Mouse (Mus musculus): ENCODE results near the gene Ncam1. TPM values are rescaled to one million over a fixed set of nuclear protein-coding genes. Genes with fewer than 3 reads are reported as not detected.

Ncam1 gene
- polyA plus RNA-seq, 1 experiment from 2014 or later = 432 TPM

DNA sequence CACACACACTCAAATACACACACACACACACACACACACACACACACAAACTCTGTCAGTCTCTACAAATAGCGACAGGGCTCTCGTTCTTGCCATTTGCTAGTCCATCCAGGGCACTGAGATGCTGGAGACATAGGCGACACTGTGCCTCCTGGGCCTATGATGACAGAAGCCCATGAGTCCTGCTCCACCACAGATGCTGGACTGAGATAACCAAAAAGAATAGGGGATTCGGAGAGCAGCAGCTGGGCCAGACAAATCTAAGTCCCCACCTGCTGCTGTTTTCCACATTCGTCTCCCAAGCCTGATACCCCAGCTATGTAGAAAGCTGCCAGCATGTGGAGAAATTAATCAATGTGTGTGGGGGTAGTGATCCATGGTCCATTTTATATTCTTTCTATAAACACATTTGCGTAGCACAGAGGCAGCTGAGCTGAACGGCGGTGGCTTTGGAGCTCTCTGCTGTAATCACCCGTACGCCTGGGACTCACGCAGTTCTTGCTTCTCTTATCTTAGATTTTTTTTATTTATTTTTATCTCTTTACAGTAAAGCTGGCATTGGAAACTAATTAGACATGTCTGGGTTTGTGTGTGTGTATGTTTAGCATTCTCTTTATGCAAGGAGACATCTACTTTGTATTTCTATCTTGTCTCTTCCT lies 162.9 kb downstream of the Ncam1 start:
- Histone ChIP-seq H3K27me3 (no peaks in the 10 kb centered on the region), H3K9me3 (no peaks in the 10 kb centered on the region), H3K9ac (replicated peaks) (no peak overlapping the region), H3K4me2 (replicated peaks) (no peak overlapping the region), H3K36me3 (0 out of 2 replicates have a peak, but pooled peaks cover 2% of the 10 kb centered on the region), H3K4me1 (replicated peaks) (peaks cover 59% of the 10 kb centered on the region), H3K4me3 (replicated peaks) (no peak overlapping the region), H3K27ac (peak overlapping the region; percentile 67)
- peak; percentile 63; the same call in 1 of the 2 replicates for ATAC-seq
- WGBS = 64% methylated on average over 11 of the region's 11 CpGs

DNA sequence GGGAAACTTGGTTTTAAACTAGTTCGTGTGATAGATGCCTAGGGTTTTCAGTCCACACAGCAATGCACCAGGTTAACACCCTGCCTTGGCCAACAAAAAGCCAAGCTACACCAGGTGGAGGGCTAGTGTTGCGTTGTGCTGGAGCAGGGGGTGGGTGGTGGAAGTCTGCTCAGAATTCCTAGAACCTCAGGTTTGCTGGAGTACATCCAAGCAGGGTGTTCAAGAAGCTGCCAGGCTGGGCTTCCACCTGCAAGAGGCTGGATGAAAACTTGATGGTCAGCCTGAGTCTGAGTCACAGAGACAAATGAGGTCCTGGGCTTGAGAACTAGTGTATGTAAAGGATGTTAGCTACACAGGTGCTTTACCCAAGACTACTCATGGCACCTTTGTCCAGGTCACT lies 166.1 kb downstream of the Ncam1 start:
- no peaks in the 10 kb centered on the region for H3K9me3 ChIP-seq
- H3K4me2 ChIP-seq (replicated peaks) = no peak overlapping the region
- no peak overlapping the region for H3K9ac ChIP-seq (replicated peaks)
- ATAC-seq = no peak
- H3K4me1 ChIP-seq (replicated peaks) = peaks cover 35% of the 10 kb centered on the region
- WGBS = 96% methylated on average over 2 of the region's 2 CpGs
- no peaks in the 10 kb centered on the region for H3K36me3 ChIP-seq
- H3K27ac ChIP-seq = no peak overlapping the region
- no peaks in the 10 kb centered on the region for H3K27me3 ChIP-seq
- H3K4me3 ChIP-seq (replicated peaks) = no peak overlapping the region

DNA sequence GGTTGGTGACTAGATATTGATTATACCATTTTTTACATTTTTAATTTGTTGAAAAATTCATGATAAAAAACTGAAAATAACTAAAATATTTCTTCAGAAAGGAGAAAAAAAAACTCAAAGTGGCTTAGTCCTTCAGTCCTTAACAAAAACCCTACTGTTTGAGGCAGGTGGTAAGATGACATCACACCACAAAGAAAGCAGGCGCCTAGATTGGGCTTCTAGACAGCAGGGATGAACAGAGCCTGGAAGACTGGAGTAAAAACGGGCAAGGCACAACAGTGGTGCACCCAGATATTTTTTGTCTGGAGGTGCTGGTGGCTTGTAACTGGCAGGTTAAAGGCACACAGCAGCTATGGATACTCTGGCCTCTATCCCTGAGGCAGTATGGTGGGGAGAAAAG lies 168.4 kb downstream of the Ncam1 start:
- Histone ChIP-seq H3K4me1 (replicated peaks) (peaks cover 26% of the 10 kb centered on the region), H3K27me3 (no peaks in the 10 kb centered on the region), H3K9me3 (no peaks in the 10 kb centered on the region), H3K4me3 (replicated peaks) (no peak overlapping the region), H3K27ac (no peak overlapping the region), H3K36me3 (no peaks in the 10 kb centered on the region), H3K9ac (replicated peaks) (no peak overlapping the region), H3K4me2 (replicated peaks) (no peak overlapping the region)
- 85% methylated on average over 2 of the region's 2 CpGs for WGBS
- no peak for ATAC-seq

DNA sequence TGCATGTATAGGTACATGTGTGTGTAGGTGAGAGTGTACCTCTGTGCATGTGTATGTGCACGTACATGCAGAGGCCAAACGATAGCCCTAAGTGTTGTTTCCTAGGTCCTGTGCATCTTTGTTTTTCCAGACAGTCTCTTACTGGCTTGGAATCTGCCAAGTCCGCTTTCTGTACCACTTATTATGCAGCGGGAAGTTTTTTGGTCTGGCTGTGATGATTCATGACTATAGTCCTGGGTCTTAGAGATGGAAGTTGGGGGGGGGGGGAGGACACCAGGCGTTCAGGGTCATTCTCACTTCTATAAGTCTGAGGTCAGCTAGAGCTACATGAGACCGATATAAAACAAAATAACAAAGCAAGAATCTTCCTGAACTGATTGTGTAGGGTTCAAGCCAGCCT lies 173.8 kb downstream of the Ncam1 start:
- no peaks in the 10 kb centered on the region for H3K9me3 ChIP-seq
- peaks cover 53% of the 10 kb centered on the region for H3K4me1 ChIP-seq (replicated peaks)
- no peak overlapping the region for H3K9ac ChIP-seq (replicated peaks)
- ATAC-seq = peak; percentile 40; the same call in 1 of the 2 replicates
- no peak overlapping the region for H3K4me3 ChIP-seq (replicated peaks)
- WGBS = 68% methylated on average over 6 of the region's 6 CpGs
- H3K27ac ChIP-seq = peak overlapping the region; percentile 77
- no peaks in the 10 kb centered on the region for H3K27me3 ChIP-seq
- no peaks in the 10 kb centered on the region for H3K36me3 ChIP-seq
- H3K4me2 ChIP-seq (replicated peaks) = no peak overlapping the region

DNA sequence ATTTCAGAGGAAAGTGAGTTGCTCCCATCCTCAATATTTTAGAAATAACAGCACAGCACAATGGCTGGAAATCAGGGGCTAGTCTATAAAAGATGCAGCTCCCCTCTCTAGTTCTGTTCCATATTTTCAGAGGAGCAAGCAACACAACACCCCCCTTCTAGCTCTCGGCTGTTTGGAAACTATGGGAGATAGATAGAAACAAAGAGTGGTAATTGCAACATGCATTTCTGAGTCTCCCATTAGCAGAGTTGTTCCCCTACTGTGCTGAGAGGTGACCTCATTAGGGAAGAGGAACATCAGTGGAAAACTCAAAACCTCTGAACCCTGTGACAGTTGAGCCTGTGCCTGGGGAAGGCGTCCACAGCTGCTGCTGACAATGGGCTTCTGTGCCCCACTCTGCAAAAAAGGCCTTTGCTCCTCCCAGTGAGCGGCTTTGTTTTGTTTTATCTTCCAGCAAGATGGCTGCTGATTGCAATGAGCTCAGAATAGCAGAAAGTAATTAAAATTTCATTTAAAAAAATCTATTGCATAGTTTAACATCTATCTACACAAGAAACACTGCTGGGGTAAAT lies 174.7 kb downstream of the Ncam1 start:
- Histone ChIP-seq H3K27ac (peak overlapping the region; percentile 77), H3K36me3 (peaks cover 6% of the 10 kb centered on the region; the same call in 1 of the 2 replicates), H3K4me3 (replicated peaks) (no peak overlapping the region), H3K9me3 (no peaks in the 10 kb centered on the region), H3K4me2 (replicated peaks) (peak overlapping the region; percentile 7; the same call in 1 of the 2 replicates), H3K4me1 (replicated peaks) (peaks cover 53% of the 10 kb centered on the region), H3K27me3 (no peaks in the 10 kb centered on the region), H3K9ac (replicated peaks) (0 out of 2 replicates have a peak overlapping the region, but pooled peaks have one; percentile 1)
- peak; percentile 70; the same call in 1 of the 2 replicates for ATAC-seq
- WGBS = 21% methylated on average over 3 of the region's 3 CpGs

DNA sequence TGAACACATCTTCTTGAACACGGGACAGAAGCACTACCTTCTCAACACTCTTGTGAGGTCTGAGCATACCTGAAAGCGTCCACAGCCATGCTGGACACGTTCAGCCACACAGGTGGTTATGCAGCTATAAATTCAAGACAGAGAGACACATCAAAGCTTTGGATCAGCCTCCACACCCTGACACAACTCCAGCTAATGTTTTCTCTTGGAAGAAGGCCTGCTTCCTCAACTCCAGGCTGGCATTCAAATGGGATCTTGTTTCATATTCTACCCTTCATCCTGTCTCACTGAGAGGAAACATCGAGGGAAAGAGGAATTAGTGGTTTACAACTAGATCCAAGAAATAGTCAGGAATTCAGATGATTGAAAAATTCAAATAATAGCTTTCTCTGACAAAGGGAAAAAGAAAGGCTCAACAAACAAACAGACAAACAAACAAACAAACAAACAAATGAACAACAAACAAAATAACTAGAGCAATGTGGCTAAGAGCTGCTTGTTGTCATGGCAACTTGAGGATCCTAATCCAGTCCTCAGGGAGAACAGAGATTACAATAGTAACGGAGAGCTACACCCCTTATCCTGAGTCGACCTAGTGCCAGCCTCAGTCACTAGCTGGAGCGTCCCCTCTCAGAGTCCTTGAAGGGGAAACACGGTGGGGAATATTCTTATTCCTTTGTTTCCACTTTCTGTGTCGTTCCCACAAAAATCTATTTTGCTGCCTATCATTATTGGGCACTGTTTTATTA lies 175.6 kb downstream of the Ncam1 start:
- Histone ChIP-seq H3K4me3 (replicated peaks) (no peak overlapping the region), H3K36me3 (peaks cover 6% of the 10 kb centered on the region; the same call in 1 of the 2 replicates), H3K27ac (peak overlapping the region; percentile 77), H3K9ac (replicated peaks) (no peak overlapping the region), H3K4me1 (replicated peaks) (peaks cover 56% of the 10 kb centered on the region), H3K27me3 (no peaks in the 10 kb centered on the region), H3K4me2 (replicated peaks) (no peak overlapping the region), H3K9me3 (no peaks in the 10 kb centered on the region)
- ATAC-seq = peak; percentile 71; the same call in 1 of the 2 replicates
- WGBS = 42% methylated on average over 9 of the region's 9 CpGs

DNA sequence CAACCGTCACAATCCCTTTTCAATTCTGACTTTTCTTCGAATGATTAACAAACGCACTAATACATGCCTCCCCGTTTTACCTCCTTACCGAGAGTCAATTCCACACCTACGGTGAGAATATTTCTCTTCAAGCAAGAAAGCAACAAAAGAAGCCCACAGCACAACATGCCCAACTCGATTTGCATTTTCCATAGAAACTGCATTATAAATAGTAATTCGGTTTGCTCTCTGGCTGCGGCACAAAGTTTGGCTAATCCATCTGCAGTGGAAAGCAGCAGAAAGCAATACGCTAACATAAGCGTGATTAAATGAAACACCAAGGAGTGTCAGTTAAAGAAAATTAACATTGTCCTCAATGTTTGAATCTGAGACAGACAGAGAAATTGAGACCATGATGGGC lies 177.0 kb downstream of the Ncam1 start:
- ATAC-seq = no peak
- Histone ChIP-seq H3K4me2 (replicated peaks) (no peak overlapping the region), H3K36me3 (peaks cover 6% of the 10 kb centered on the region; the same call in 1 of the 2 replicates), H3K27me3 (no peaks in the 10 kb centered on the region), H3K9me3 (no peaks in the 10 kb centered on the region), H3K27ac (peak overlapping the region; percentile 39; the same call in 1 of the 2 replicates), H3K4me3 (replicated peaks) (no peak overlapping the region), H3K4me1 (replicated peaks) (peaks cover 57% of the 10 kb centered on the region), H3K9ac (replicated peaks) (no peak overlapping the region)
- 67% methylated on average over 11 of the region's 11 CpGs for WGBS

DNA sequence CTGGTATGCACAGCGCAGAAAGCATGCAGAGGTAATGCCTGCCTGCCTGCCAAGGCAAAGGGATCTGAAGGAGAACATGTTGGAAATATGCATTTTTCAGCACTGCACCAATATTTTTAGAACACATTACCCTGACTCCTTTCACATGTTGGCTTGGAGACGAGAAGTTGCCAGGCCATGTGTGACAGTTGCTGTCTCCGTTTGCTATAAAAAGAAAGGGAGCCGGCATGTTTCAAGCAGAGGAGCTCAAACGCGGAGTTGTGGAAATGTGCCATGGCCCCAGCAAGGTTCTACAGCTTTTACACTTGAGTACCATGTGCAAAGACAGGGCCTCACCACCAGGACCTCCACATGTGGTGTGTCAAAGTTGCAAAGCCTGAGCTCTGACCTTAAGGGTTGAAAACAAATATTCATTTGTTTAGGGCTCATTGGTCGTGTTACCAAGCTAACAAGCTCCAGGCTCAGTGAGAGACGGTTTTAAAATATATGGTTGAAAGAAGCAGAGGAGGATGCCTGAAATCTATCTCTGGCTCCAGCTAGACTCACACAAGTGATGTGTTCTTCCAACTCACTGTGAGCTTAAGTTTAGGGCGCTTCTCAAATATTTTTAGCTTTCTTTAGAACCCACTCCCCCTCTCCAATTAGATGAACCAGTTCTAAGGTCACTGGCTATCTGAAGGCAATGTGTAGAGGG lies 179.9 kb downstream of the Ncam1 start:
- H3K36me3 ChIP-seq = peaks cover 6% of the 10 kb centered on the region; the same call in 1 of the 2 replicates
- 88% methylated on average over 9 of the region's 9 CpGs for WGBS
- no peak overlapping the region for H3K9ac ChIP-seq (replicated peaks)
- ATAC-seq = no peak
- H3K4me1 ChIP-seq (replicated peaks) = peaks cover 44% of the 10 kb centered on the region
- H3K27ac ChIP-seq = no peak overlapping the region
- no peak overlapping the region for H3K4me2 ChIP-seq (replicated peaks)
- no peaks in the 10 kb centered on the region for H3K27me3 ChIP-seq
- H3K9me3 ChIP-seq = no peaks in the 10 kb centered on the region
- no peak overlapping the region for H3K4me3 ChIP-seq (replicated peaks)

DNA sequence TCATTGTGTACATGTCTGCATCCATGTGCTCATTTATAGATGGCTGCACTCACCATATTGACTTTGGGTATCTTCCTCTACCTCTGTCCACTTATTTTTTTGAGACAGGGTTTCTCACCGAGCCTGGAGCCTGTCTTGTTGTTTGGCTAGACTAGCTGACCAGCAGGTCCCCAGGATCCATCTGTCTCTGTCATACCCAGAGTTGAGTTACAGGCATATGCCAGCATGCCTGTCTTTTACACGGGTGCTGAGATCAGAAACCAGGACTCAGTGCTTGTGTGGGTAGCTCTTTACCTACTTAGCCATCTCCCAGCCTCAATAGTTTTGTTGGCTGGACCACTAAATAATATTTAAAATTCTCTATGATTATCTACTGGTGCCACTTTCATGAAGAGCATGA lies 180.5 kb downstream of the Ncam1 start:
- no peak for ATAC-seq
- Histone ChIP-seq H3K36me3 (peaks cover 6% of the 10 kb centered on the region; the same call in 1 of the 2 replicates), H3K27me3 (no peaks in the 10 kb centered on the region), H3K27ac (no peak overlapping the region), H3K9me3 (no peaks in the 10 kb centered on the region), H3K4me1 (replicated peaks) (peaks cover 38% of the 10 kb centered on the region), H3K4me3 (replicated peaks) (no peak overlapping the region), H3K9ac (replicated peaks) (no peak overlapping the region), H3K4me2 (replicated peaks) (no peak overlapping the region)
- 83% methylated on average over 2 of the region's 2 CpGs for WGBS

DNA sequence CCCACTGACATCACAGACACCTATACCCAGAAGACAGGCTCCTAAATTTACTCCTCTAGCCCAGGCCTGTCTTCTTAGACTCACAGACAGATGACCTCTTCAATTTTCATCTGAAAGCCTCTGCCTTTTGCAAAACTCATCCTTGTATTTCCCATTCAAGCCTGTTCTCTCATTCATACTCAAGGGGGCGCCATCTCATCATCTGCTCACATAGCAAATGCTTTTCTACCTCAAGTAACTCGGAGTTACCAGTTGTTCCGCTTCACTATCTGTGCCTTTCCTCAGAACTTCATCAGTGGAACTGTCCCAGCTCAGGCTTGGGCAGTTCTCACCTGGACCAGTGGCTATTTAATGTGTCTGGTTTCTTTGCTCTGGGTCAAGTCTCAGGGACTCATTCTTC lies 181.5 kb downstream of the Ncam1 start:
- Histone ChIP-seq H3K4me2 (replicated peaks) (no peak overlapping the region), H3K9ac (replicated peaks) (no peak overlapping the region), H3K27ac (no peak overlapping the region), H3K4me3 (replicated peaks) (no peak overlapping the region), H3K27me3 (no peaks in the 10 kb centered on the region), H3K36me3 (peaks cover 6% of the 10 kb centered on the region; the same call in 1 of the 2 replicates), H3K9me3 (no peaks in the 10 kb centered on the region), H3K4me1 (replicated peaks) (peaks cover 32% of the 10 kb centered on the region)
- 20% methylated on average over 3 of the region's 3 CpGs for WGBS
- no peak for ATAC-seq

DNA sequence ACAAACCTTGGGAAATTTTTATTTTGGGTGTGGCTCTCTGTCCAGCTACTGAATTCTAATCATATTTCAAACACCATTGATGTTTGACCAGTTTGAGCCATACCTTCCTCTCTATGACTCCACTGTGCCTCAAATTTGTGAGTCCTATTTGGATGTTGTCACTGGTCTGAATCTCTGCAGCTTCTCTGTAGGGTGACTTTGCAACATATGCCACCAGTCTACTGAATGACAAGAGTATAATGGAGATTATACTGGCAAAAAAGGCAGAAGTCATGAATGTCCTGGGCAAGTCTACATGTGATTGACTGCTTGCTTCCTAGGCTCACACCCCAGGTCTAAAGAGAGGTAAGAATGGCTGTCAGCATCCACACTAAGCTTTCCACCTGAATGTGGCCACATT lies 186.3 kb downstream of the Ncam1 start:
- Histone ChIP-seq H3K9ac (replicated peaks) (no peak overlapping the region), H3K4me2 (replicated peaks) (no peak overlapping the region), H3K36me3 (no peaks in the 10 kb centered on the region), H3K4me3 (replicated peaks) (no peak overlapping the region), H3K27me3 (no peaks in the 10 kb centered on the region), H3K27ac (no peak overlapping the region), H3K9me3 (no peaks in the 10 kb centered on the region), H3K4me1 (replicated peaks) (peaks cover 38% of the 10 kb centered on the region)
- ATAC-seq = no peak

DNA sequence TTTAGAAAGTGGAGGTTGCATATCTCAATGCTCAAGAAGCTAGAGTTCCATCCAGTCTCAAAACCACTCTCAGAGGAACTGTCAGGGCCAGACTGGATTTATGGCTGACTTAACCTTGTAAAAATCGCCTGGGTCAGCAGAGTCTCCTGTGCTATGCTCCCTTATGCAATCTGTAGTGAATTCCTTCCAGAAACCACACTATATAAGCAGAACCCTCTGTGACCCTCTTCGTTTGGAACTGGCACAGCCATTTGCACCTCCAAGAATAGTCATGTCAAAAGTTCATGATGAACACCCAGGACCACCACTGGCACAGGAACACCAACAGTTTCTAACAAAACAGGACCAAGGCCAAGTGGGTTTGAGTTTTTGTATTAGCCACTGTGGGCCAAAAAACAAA lies 190.5 kb downstream of the Ncam1 start:
- Histone ChIP-seq H3K4me2 (replicated peaks) (no peak overlapping the region), H3K27ac (no peak overlapping the region), H3K9ac (replicated peaks) (no peak overlapping the region), H3K36me3 (no peaks in the 10 kb centered on the region), H3K4me1 (replicated peaks) (peaks cover 51% of the 10 kb centered on the region), H3K4me3 (replicated peaks) (no peak overlapping the region), H3K9me3 (no peaks in the 10 kb centered on the region), H3K27me3 (no peaks in the 10 kb centered on the region)
- 86% methylated on average over 2 of the region's 2 CpGs for WGBS
- no peak for ATAC-seq

Data from midbrain, embryonic 13.5 days (tissue).